Mouse (Mus musculus): ENCODE measurements around the gene Olfr1233. TPM values are rescaled to one million over a fixed set of nuclear protein-coding genes. Genes with fewer than 3 reads are reported as not detected.

Gene Olfr1233
- polyA plus RNA-seq, 1 experiment = not detected

GRCm38 (mm10) chr2:89287914-89288313 is 54.3 kb downstream of the Olfr1233 start, which contains the start of gene Olfr1229:
TSS of gene Olfr1229 (minus strand) at chr2:89288014.
- H3K4me3 ChIP-seq = no peak within 1 kb of the TSS
- no peaks in the 10 kb centered on the region for H3K36me3 ChIP-seq (ENCODE audit: control insufficient read depth, insufficient read depth)
- H3K4me2 ChIP-seq (ENCODE audit: low read depth) = no peak within 1 kb of the TSS
- H3ac ChIP-seq (ENCODE audit: control insufficient read depth, insufficient read length) = no peak within 1 kb of the TSS
- TF ChIP-seq POLR2A (IDR thresholded peaks at IDR 0.05; ENCODE audit: insufficient read length, low read depth) = no peak
- no peaks in the 10 kb centered on the region for H3K79me2 ChIP-seq (ENCODE audit: control insufficient read depth, insufficient read depth)
- no peaks in the 10 kb centered on the region for H3K27me3 ChIP-seq (ENCODE audit: control insufficient read depth, insufficient read depth, insufficient read length)

Other genes with a start within 250 kb of the Olfr1233 start
- gene Olfr1220, start 235.6 kb downstream of the Olfr1233 start, polyA plus RNA-seq (2012; fragmentation: generic; extraction: Trizol) = not detected
- gene Olfr1221, start 225.1 kb downstream of the Olfr1233 start, polyA plus RNA-seq (2012; fragmentation: generic; extraction: Trizol) = not detected
- gene Olfr1222, start 209.3 kb downstream of the Olfr1233 start, polyA plus RNA-seq (2012; fragmentation: generic; extraction: Trizol) = not detected
- gene Olfr1223, start 190.8 kb downstream of the Olfr1233 start, polyA plus RNA-seq (2012; fragmentation: generic; extraction: Trizol) = not detected
- not detected for gene Olfr1224-ps1, start 178.3 kb downstream of the Olfr1233 start, polyA plus RNA-seq (2012; fragmentation: generic; extraction: Trizol)
- not detected for gene Olfr1225, start 167.7 kb downstream of the Olfr1233 start, polyA plus RNA-seq (2012; fragmentation: generic; extraction: Trizol)
- gene Olfr1226, start 142.3 kb downstream of the Olfr1233 start, polyA plus RNA-seq (2012; fragmentation: generic; extraction: Trizol) = not detected
- not detected for gene Olfr1228, start 88.3 kb downstream of the Olfr1233 start, polyA plus RNA-seq (2012; fragmentation: generic; extraction: Trizol)
- gene Olfr1229, start 54.4 kb downstream of the Olfr1233 start, polyA plus RNA-seq (2012; fragmentation: generic; extraction: Trizol) = not detected
- not detected for gene Olfr1230, start 45.1 kb downstream of the Olfr1233 start, polyA plus RNA-seq (2012; fragmentation: generic; extraction: Trizol)
- gene Olfr1231, start 35.3 kb downstream of the Olfr1233 start, polyA plus RNA-seq (2012; fragmentation: generic; extraction: Trizol) = not detected
- gene Olfr1232, start 12.7 kb downstream of the Olfr1233 start, polyA plus RNA-seq (2012; fragmentation: generic; extraction: Trizol) = not detected
- not detected for gene Olfr1234, start 22.5 kb upstream of the Olfr1233 start, polyA plus RNA-seq (2012; fragmentation: generic; extraction: Trizol)
- not detected for gene Olfr1238, start 67.3 kb upstream of the Olfr1233 start, polyA plus RNA-seq (2012; fragmentation: generic; extraction: Trizol)
- gene Olfr1239, start 78.0 kb upstream of the Olfr1233 start, polyA plus RNA-seq (2012; fragmentation: generic; extraction: Trizol) = not detected
- gene Olfr1240, start 100.6 kb upstream of the Olfr1233 start, polyA plus RNA-seq (2012; fragmentation: generic; extraction: Trizol) = not detected
- gene Olfr1241, start 144.7 kb upstream of the Olfr1233 start, polyA plus RNA-seq (2012; fragmentation: generic; extraction: Trizol) = not detected
- not detected for gene Olfr1242, start 155.9 kb upstream of the Olfr1233 start, polyA plus RNA-seq (2012; fragmentation: generic; extraction: Trizol)
- not detected for gene Olfr1243, start 189.1 kb upstream of the Olfr1233 start, polyA plus RNA-seq (2012; fragmentation: generic; extraction: Trizol)
- not detected for gene Olfr1245, start 236.0 kb upstream of the Olfr1233 start, polyA plus RNA-seq (2012; fragmentation: generic; extraction: Trizol)

Data from myocyte (in vitro differentiated cells).